Mouse (Mus musculus) cerebellum, adult 2 months (tissue): ENCODE data around the gene Pdzd7.

ENCODE experiments used
- CTCF ChIP-seq: fragments of 200-500 bp; IDR thresholded peaks from 2 replicates; pipeline ENCODE4 v1.5.1; 2011; ENCODE audit warnings: low read depth, mild to moderate bottlenecking, control low read depth, low read length, moderate library complexity, borderline replicate concordance; ENCODE audit not compliant: insufficient read depth
- POLR2A ChIP-seq: fragments of 200-500 bp; IDR thresholded peaks from 2 replicates; pipeline ENCODE4 v1.6.1; 2011; ENCODE audit warnings: low read length, control low read depth, borderline replicate concordance; ENCODE audit not compliant: insufficient read depth

GRCm38 (mm10) chr19:45053451-45053850, 7.9 kb upstream of the Pdzd7 start:
- TF ChIP-seq CTCF (no peak), POLR2A (no peak)
